8 mouse cellular contexts compared by ENCODE assay signal in genomic region chr11:96830539-96831216, GRCm38 (mm10). TPM values are rescaled to one million over a fixed set of nuclear protein-coding genes. Genes with fewer than 3 reads are reported as not detected.
A peak's percentile ranks its signal among the peaks of the same experiment; 100 is the strongest.
DNase-seq lines count a peak whose midpoint lies in the region; ATAC-seq and TF ChIP-seq lines count a peak whose summit lies in the region.

No protein-coding gene starts in this region.

- no peak for DNase-seq in layer of hippocampus, adult 2 months (ENCODE audit: low spot score in 2 of 2)
- DNase-seq in layer of hippocampus, postnatal 25 days (ENCODE audit: extremely low spot score in 1 of 2, low spot score in 1 of 2), result no peak
- no peak for DNase-seq in embryonic facial prominence, embryonic 10.5 days (ENCODE audit: low spot score)
- DNase-seq in hindbrain, postnatal 0 days (ENCODE audit: low spot score), result no peak
- no peak for DNase-seq in urinary bladder, postnatal 4 days (ENCODE audit: low spot score in 2 of 2)
- no peak for DNase-seq in thymus, adult 18-20 months
- no peak for DNase-seq in c-Kit-positive CD71-positive TER-119-positive erythroid progenitor cells, embryonic 14.5 days (ENCODE audit: low spot score)

- no peak for TF ChIP-seq CTCF in layer of hippocampus, adult 2 months (conservative IDR thresholded peaks at IDR 0.05)
- no peak for TF ChIP-seq CTCF in hindbrain, postnatal 0 days (IDR thresholded peaks at IDR 0.05; ENCODE audit: low read depth)

- H3K4me2 ChIP-seq in hindbrain, postnatal 0 days (ENCODE audit: low read depth, low read length), result peak overlapping the region; percentile 61
- H3K4me2 ChIP-seq in myocyte (ENCODE audit: low read depth), result peak overlapping the region; percentile 85

- H3K36me3 ChIP-seq in embryonic facial prominence, embryonic 10.5 days (replicated peaks), result peaks cover 26% of the 10 kb centered on the region
- no peaks in the 10 kb centered on the region for H3K36me3 ChIP-seq in hindbrain, postnatal 0 days (ENCODE audit: insufficient read depth, low read length)
- H3K36me3 ChIP-seq in myocyte (ENCODE audit: control insufficient read depth, insufficient read depth), result peaks cover 8% of the 10 kb centered on the region

- peaks cover 37% of the 10 kb centered on the region for H3K79me2 ChIP-seq in myocyte (ENCODE audit: control insufficient read depth, insufficient read depth)

- peak overlapping the region; percentile 98 for H3K4me3 ChIP-seq in layer of hippocampus, adult 2 months
- H3K4me3 ChIP-seq in embryonic facial prominence, embryonic 10.5 days, result peak overlapping the region; percentile 76
- peak overlapping the region; percentile 90 for H3K4me3 ChIP-seq in hindbrain, postnatal 0 days (ENCODE audit: low read length)
- H3K4me3 ChIP-seq in myocyte, result peak overlapping the region; percentile 93

- peak overlapping the region; percentile 99 for H3K27ac ChIP-seq in layer of hippocampus, adult 2 months
- H3K27ac ChIP-seq in embryonic facial prominence, embryonic 10.5 days (replicated peaks), result peak overlapping the region; percentile 93
- peak overlapping the region; percentile 96 for H3K27ac ChIP-seq in hindbrain, postnatal 0 days

- no peak for TF ChIP-seq POLR2A in myocyte (IDR thresholded peaks at IDR 0.05; ENCODE audit: insufficient read length, low read depth)

- H3K9me3 ChIP-seq in embryonic facial prominence, embryonic 10.5 days, result no peaks in the 10 kb centered on the region
- no peaks in the 10 kb centered on the region for H3K9me3 ChIP-seq in hindbrain, postnatal 0 days (ENCODE audit: low read length)

- no peak for ATAC-seq in hindbrain, postnatal 0 days

- whole genome bisulfite sequencing in embryonic facial prominence, embryonic 10.5 days, result 25% methylated on average over 13 of the region's 13 CpGs
- WGBS in hindbrain, postnatal 0 days, result 20% methylated on average over 13 of the region's 13 CpGs

- H3K27me3 ChIP-seq in embryonic facial prominence, embryonic 10.5 days (replicated peaks; ENCODE audit: low read depth, poor library complexity, severe bottlenecking), result no peaks in the 10 kb centered on the region
- no peaks in the 10 kb centered on the region for H3K27me3 ChIP-seq in hindbrain, postnatal 0 days (ENCODE audit: insufficient read depth, low read length)
- no peaks in the 10 kb centered on the region for H3K27me3 ChIP-seq in myocyte (ENCODE audit: control insufficient read depth, insufficient read depth, insufficient read length)

- H3K4me1 ChIP-seq in embryonic facial prominence, embryonic 10.5 days, result peaks cover 48% of the 10 kb centered on the region
- peaks cover 24% of the 10 kb centered on the region for H3K4me1 ChIP-seq in hindbrain, postnatal 0 days (ENCODE audit: insufficient read depth, low read length)

- H3ac ChIP-seq in myocyte (ENCODE audit: control insufficient read depth, insufficient read length), result peak overlapping the region; percentile 77

- H3K9ac ChIP-seq in hindbrain, postnatal 0 days (replicated peaks; ENCODE audit: low read length), result peak overlapping the region; percentile 60

TF ChIP-seq in myocyte, 11 proteins besides CTCF, POLR2A, EP300 and RAD21:
- no peak for TF ChIP-seq TCF12 (IDR thresholded peaks at IDR 0.05; ENCODE audit: insufficient read depth, poor library complexity, severe bottlenecking)
- TF ChIP-seq SRF (IDR thresholded peaks at IDR 0.05; ENCODE audit: control insufficient read depth, insufficient read length, low read depth), result no peak
- no peak for TF ChIP-seq CEBPB (IDR thresholded peaks at IDR 0.05; ENCODE audit: insufficient read depth, poor library complexity, severe bottlenecking)
- TF ChIP-seq MAX (IDR thresholded peaks at IDR 0.05; ENCODE audit: low read depth), result no peak
- no peak for TF ChIP-seq REST (IDR thresholded peaks at IDR 0.05; ENCODE audit: insufficient read depth, insufficient read length)
- no peak for TF ChIP-seq MYOD1 (IDR thresholded peaks at IDR 0.05; ENCODE audit: control insufficient read depth in 1 of 3, insufficient read length in 2 of 3, low read depth in 2 of 3)
- TF ChIP-seq POLR2AphosphoS2 (IDR thresholded peaks at IDR 0.05; ENCODE audit: insufficient read length, low read depth), result no peak
- TF ChIP-seq MYOG (IDR thresholded peaks at IDR 0.05; ENCODE audit: control insufficient read depth in 1 of 3, insufficient read depth in 1 of 3, insufficient read length in 2 of 3, low read depth in 2 of 3), result no peak

RNA-seq across cellular contexts. Expression of gene Nfe2l1, which starts 0.9 kb away (rescaled TPM):
- 100 to 1,000 TPM; 221 to 229 TPM for total RNA-seq in layer of hippocampus, adult 2 months (2021)
- 100 to 1,000 TPM; 215 to 234 TPM for total RNA-seq in layer of hippocampus, postnatal 25 days (2021)
- polyA plus RNA-seq in embryonic facial prominence, embryonic 10.5 days (2016; fragmentation: Nextera tagmentation; extraction: Ambion mirVana), result 65.4 and 69.9 TPM in 2 replicates
- 91.4 and 92.8 TPM in 2 replicates for total RNA-seq in hindbrain, postnatal 0 days (2014; rRNA removed)
- 67.2 and 69.0 TPM in 2 replicates for polyA plus RNA-seq in hindbrain, postnatal 0 days (2015; fragmentation: Nextera tagmentation; extraction: Ambion mirVana)
- polyA plus RNA-seq in myocyte (2012; fragmentation: generic; extraction: Trizol), result 518 TPM

RNA-seq across cellular contexts. Expression of gene Copz2, which starts 19.0 kb away (rescaled TPM):
- total RNA-seq in layer of hippocampus, adult 2 months (2021), result 1 to 10 TPM; 5.9 to 7.0 TPM
- 1 to 10 TPM; 6.5 to 6.8 TPM for total RNA-seq in layer of hippocampus, postnatal 25 days (2021)
- polyA plus RNA-seq in embryonic facial prominence, embryonic 10.5 days (2016; fragmentation: Nextera tagmentation; extraction: Ambion mirVana), result 36.2 and 37.4 TPM in 2 replicates
- 6.3 and 12.6 TPM in 2 replicates for total RNA-seq in hindbrain, postnatal 0 days (2014; rRNA removed)
- 26.4 and 28.1 TPM in 2 replicates for polyA plus RNA-seq in hindbrain, postnatal 0 days (2015; fragmentation: Nextera tagmentation; extraction: Ambion mirVana)
- polyA plus RNA-seq in myocyte (2012; fragmentation: generic; extraction: Trizol), result 120 TPM

RNA-seq across cellular contexts. Expression of gene Cbx1, which starts 41.8 kb away (rescaled TPM):
- 10 to 100 TPM; 44.6 to 47.4 TPM for total RNA-seq in layer of hippocampus, adult 2 months (2021)
- 10 to 100 TPM; 49.4 to 52.0 TPM for total RNA-seq in layer of hippocampus, postnatal 25 days (2021)
- 201 and 213 TPM in 2 replicates for polyA plus RNA-seq in embryonic facial prominence, embryonic 10.5 days (2016; fragmentation: Nextera tagmentation; extraction: Ambion mirVana)
- 23.1 and 27.9 TPM in 2 replicates for total RNA-seq in hindbrain, postnatal 0 days (2014; rRNA removed)
- 57.2 and 63.0 TPM in 2 replicates for polyA plus RNA-seq in hindbrain, postnatal 0 days (2015; fragmentation: Nextera tagmentation; extraction: Ambion mirVana)
- 34.6 TPM for polyA plus RNA-seq in myocyte (2012; fragmentation: generic; extraction: Trizol)

RNA-seq across cellular contexts. Expression of gene Snx11, which starts 53.3 kb away (rescaled TPM):
- total RNA-seq in layer of hippocampus, adult 2 months (2021), result 10 to 100 TPM; 52.5 to 56.7 TPM
- 10 to 100 TPM; 40.9 to 49.4 TPM for total RNA-seq in layer of hippocampus, postnatal 25 days (2021)
- 22.4 and 25.5 TPM in 2 replicates for polyA plus RNA-seq in embryonic facial prominence, embryonic 10.5 days (2016; fragmentation: Nextera tagmentation; extraction: Ambion mirVana)
- 66.0 and 71.4 TPM in 2 replicates for total RNA-seq in hindbrain, postnatal 0 days (2014; rRNA removed)
- 36.5 and 40.9 TPM in 2 replicates for polyA plus RNA-seq in hindbrain, postnatal 0 days (2015; fragmentation: Nextera tagmentation; extraction: Ambion mirVana)
- 18.4 TPM for polyA plus RNA-seq in myocyte (2012; fragmentation: generic; extraction: Trizol)
